Mouse (Mus musculus): ENCODE measurements around the gene Rapgef1. TPM values are rescaled to one million over a fixed set of nuclear protein-coding genes. Genes with fewer than 3 reads are reported as not detected.
"Not testable (repeated sequence)": the region's sequence is repeated elsewhere in the genome, so short reads cannot be mapped to it uniquely, and the experiment has no call there.

Gene Rapgef1
- polyA plus RNA-seq, 1 experiment from 2014 or later: 17.2 TPM

DNA sequence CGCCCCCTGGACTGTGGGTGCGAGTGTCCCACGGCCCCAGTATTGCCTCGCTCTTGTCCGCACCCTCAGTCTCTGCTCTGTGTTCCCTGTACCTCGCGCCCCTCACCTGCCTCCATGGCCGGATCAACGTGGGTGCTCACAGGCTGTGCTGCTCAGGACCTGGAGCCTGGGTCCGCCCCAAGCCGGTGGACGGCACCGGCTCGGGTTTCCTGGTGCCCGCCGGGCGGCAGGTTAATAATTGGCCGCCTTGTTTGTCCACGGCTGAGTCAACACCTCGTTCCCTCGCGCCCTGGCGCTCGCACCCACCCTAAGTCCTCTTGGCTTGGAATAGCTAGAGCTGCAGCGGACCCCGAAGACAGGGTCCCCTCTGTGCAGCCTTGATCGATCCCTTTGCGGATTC is 132.0 kb downstream of the Rapgef1 start, which contains the start of gene Gm13420:
TSS of gene Gm13420 (minus strand) at position 189 of the 400 bp plus-strand sequence.
- H3K36me3 ChIP-seq (replicated peaks): no peaks in the 10 kb centered on the region
- 0 out of 2 replicates have a peak, but pooled peaks cover 4% of the 10 kb centered on the region for H3K9me3 ChIP-seq
- peaks cover 76% of the 10 kb centered on the region for H3K27me3 ChIP-seq (ENCODE audit: poor library complexity, severe bottlenecking)
- no peak within 1 kb of the TSS for H3K27ac ChIP-seq
- no peak for DNase-seq (ENCODE audit: extremely low spot score, low spot score)
- H3K4me3 ChIP-seq: peak within 1 kb of the TSS; percentile 37
- 5% methylated on average over 28 of the region's 28 CpGs for WGBS
- H3K4me1 ChIP-seq: peaks cover 22% of the 10 kb centered on the region

DNA sequence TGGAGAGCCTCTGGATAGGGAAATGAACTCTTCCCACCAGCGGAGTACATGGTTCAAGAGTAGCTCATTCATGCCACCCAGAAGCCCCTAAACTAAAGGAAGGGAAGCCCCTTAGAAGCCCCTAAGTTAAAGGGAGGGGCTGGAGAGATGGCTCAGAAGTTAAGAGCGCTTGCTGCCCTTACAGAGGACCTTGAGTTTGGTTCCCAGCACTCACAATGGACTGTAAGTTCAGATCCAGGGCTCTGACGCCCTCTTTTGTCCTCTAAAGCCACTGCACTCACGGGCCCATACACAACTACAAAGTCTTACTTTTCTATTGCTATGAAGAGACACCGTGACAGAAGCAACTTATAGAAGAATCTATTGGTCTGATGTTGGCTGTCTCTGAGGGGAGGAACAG is 132.9 kb downstream of the Rapgef1 start:
- H3K27me3 ChIP-seq (ENCODE audit: poor library complexity, severe bottlenecking): peaks cover 67% of the 10 kb centered on the region

DNA sequence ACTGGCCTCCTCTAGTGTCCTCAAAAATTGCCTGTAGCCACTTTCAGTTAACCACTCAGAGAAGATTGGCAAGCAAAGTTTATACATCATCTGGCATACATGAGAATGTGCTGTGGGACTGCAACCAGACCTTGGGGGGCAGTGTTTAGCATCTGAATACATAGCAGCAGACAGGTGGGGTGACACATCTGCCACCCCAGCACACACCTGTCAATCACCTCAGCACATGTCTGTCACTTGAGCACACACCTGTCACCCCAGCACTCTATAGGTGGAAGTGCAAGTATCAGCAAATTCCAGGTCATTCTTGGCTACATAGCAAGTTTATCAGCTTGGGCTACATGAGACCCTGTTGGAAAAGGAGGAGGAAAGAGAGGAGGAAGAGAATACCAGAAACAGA is 136.2 kb downstream of the Rapgef1 start:
- no peak for DNase-seq (ENCODE audit: extremely low spot score, low spot score)
- no peaks in the 10 kb centered on the region for H3K36me3 ChIP-seq (replicated peaks)
- H3K4me3 ChIP-seq: no peak overlapping the region
- 0 out of 2 replicates have a peak, but pooled peaks cover 4% of the 10 kb centered on the region for H3K9me3 ChIP-seq
- no peak overlapping the region for H3K27ac ChIP-seq
- H3K27me3 ChIP-seq (ENCODE audit: poor library complexity, severe bottlenecking): peaks cover 34% of the 10 kb centered on the region
- H3K4me1 ChIP-seq: peaks cover 12% of the 10 kb centered on the region

More for the DNA sequence above, 132.9 kb downstream of the Rapgef1 start:
- DNase-seq (ENCODE audit: extremely low spot score, low spot score): no peak
- no peak overlapping the region for H3K27ac ChIP-seq
- no peak overlapping the region for H3K4me3 ChIP-seq
- no peaks in the 10 kb centered on the region for H3K36me3 ChIP-seq (replicated peaks)
- H3K4me1 ChIP-seq: peaks cover 17% of the 10 kb centered on the region
- WGBS: 91% methylated on average over 5 of the region's 5 CpGs
- H3K9me3 ChIP-seq: 0 out of 2 replicates have a peak, but pooled peaks cover 4% of the 10 kb centered on the region

DNA sequence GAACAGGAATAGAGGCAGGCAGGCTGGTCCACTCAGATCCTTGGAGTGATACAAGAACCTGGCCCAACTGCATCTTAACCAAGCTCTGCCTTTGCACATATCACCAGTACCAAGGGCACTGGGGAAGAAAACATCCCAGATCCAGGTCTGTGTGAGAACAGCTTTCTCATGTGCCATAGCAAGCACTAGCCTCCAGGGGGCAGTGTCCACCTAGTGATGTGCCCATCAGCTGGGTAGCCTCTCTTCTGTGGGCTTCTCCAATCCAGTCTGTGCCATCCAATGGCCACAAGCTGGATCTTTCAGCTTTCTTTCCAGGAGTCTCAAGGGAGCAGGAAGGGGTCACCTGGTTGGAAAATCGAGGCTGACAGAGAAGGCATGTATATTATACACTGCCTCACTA is 145.3 kb downstream of the Rapgef1 start:
- 2% methylated on average over 1 of the region's 1 CpGs for WGBS
- no peak overlapping the region for H3K27ac ChIP-seq
- no peaks in the 10 kb centered on the region for H3K4me1 ChIP-seq

DNA sequence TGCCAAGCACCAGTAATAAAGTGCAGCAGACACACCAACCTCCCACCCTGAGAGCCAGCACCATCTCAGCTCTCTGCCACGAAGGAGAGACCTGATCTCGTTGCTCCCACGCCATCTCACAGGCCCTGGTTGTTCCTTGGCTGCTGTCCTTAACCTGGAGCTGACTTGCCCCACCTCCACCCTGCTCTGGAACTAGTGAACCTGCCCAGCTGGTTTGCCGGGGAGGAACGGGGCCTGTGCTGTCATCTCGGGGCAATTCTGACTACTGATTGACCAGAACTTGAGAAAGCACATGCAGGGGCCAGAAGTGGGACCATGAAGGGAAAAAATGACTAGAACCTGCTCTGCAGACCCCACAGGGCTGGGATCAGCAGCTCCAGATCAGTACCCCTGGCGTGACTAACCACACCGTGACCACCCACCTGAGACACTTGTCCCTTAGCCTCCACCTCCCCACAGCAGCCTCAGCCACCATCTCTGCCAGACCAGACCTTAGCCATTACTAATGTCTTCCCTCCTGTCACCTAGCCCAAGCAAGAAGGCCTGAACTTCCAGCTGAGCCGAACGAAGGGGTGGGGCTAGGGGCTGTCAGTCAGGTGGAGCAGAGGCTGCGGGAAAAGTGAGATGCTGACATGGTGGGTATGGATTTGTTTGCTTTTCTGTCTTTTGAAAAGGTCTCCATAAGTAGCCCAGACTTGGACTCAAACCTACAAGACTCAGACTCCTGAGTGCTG is 148.6 kb downstream of the Rapgef1 start:
- DNase-seq (ENCODE audit: extremely low spot score, low spot score): no peak
- Histone ChIP-seq H3K4me1 (no peaks in the 10 kb centered on the region), H3K27ac (no peak overlapping the region), H3K9me3 (no peaks in the 10 kb centered on the region), H3K27me3 (ENCODE audit: poor library complexity, severe bottlenecking) (peaks cover 10% of the 10 kb centered on the region; the same call in 1 of the 2 replicates), H3K36me3 (replicated peaks) (peaks cover 5% of the 10 kb centered on the region), H3K4me3 (no peak overlapping the region)
- 69% methylated on average over 11 of the region's 11 CpGs for WGBS

More for the DNA sequence above, 145.3 kb downstream of the Rapgef1 start:
- DNase-seq (ENCODE audit: extremely low spot score, low spot score): peak; percentile 71
- no peaks in the 10 kb centered on the region for H3K9me3 ChIP-seq
- peaks cover 20% of the 10 kb centered on the region for H3K27me3 ChIP-seq (ENCODE audit: poor library complexity, severe bottlenecking)
- no peaks in the 10 kb centered on the region for H3K36me3 ChIP-seq (replicated peaks)
- no peak overlapping the region for H3K4me3 ChIP-seq

DNA sequence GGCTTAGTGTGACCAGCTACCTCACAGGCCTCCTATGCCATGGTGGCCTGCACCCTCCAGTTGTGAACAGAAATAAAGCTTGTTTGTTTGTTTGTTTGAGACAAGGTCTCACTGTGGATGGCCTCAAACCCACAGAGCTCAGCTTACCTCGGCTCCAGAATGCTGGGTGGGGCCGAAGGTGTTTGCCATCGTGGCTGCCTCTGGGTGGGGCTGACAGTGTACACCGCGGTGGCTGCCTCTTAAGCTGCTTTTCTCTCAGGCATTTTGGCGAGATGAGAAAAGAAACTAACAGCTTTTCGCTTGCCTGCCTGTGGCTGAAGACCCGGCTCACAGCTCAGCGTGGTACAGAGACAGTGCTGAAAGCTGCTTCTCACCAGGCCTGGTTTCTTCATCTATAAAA is 149.4 kb downstream of the Rapgef1 start:
- Histone ChIP-seq H3K4me1 (no peaks in the 10 kb centered on the region), H3K27me3 (ENCODE audit: poor library complexity, severe bottlenecking) (0 out of 2 replicates have a peak, but pooled peaks cover 7% of the 10 kb centered on the region), H3K36me3 (replicated peaks) (peaks cover 13% of the 10 kb centered on the region), H3K9me3 (no peaks in the 10 kb centered on the region), H3K27ac (no peak overlapping the region), H3K4me3 (no peak overlapping the region)
- 70% methylated on average over 9 of the region's 9 CpGs for WGBS
- DNase-seq (ENCODE audit: extremely low spot score, low spot score): no peak

DNA sequence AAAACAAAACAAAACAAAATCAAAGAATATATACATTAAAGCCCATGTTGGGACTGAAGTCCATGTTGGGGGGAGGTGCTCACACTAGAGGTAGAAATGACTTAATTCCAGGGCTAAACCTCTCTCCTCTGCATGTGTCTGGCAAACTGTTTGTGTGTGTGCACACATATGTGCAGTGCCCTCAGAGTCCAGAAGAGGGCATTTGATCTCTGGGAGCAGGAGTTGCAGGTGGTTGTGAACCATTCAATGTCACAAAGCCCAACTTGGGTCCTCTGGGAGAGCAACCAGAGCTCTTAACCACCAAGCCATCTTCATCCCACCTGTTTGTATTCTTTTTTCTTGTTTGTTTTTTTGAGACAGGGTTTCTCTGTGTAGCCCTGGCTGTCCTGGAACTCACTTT is 150.6 kb downstream of the Rapgef1 start:
- Histone ChIP-seq H3K27ac (no peak overlapping the region), H3K4me3 (no peak overlapping the region), H3K27me3 (ENCODE audit: poor library complexity, severe bottlenecking) (0 out of 2 replicates have a peak, but pooled peaks cover 4% of the 10 kb centered on the region), H3K9me3 (no peaks in the 10 kb centered on the region), H3K4me1 (no peaks in the 10 kb centered on the region), H3K36me3 (replicated peaks) (peaks cover 21% of the 10 kb centered on the region)
- DNase-seq (ENCODE audit: extremely low spot score, low spot score): no peak

DNA sequence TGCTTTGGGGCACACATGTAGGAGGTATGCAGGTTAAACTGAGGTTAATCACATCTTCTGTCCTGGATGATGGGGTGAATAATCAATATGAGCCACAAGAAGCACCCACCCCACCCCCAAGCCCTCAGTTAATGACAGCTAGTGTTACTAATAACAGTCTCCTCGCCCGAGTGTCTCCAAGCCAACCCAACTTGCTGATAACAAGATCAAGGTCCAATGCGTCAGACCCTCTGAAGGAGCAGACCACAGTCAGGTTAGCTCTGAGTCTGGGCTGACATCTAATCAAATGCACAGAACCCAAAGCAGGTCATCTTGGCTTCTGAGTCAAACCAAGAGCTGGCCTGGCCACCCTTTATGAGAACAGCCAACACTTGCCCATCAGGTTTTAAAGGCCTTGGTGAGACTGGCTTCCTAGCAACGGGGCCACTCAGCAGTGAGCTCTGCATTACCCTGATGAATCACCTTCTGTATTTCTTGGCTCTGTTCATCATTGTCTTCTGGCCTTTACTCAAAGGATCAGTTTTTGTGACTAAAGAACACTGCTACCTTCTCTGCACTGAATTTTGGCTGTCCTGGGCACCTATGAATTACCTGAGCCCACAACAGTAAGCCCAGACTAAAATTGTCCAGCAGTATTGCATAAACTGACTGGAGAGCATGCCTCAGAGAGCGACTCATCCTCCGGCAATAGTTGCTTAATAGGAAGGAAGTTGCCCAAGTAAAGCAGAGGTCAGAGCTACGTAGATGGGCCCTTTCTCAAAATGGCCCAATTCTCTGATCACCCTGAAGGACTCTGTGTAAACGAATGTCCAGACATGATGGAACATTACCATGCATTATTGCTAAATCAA is 152.3 kb downstream of the Rapgef1 start:
- Histone ChIP-seq H3K27me3 (ENCODE audit: poor library complexity, severe bottlenecking) (no peaks in the 10 kb centered on the region), H3K9me3 (no peaks in the 10 kb centered on the region), H3K36me3 (replicated peaks) (peaks cover 35% of the 10 kb centered on the region), H3K27ac (no peak overlapping the region), H3K4me3 (no peak overlapping the region), H3K4me1 (no peaks in the 10 kb centered on the region)
- no peak for DNase-seq (ENCODE audit: extremely low spot score, low spot score)
- 86% methylated on average over 8 of the region's 8 CpGs for WGBS

DNA sequence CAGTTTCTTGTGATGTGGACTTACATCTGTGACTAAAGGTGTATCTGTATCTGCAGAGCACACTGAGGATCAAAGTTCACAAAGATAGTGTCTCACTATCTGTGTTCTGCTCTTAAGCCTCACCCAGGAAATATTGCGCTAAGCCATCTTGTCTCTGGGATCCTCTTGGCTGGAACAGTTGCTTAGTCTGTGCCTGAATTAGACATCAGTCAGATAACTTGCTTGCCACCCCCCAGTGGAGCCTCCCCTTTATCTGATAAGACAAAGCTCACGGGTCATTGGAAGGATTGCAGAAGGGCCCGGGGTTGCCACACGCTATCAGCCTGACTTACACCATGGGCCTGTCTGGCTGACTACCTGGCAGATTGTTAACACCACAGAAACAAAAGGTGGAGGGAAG is 153.8 kb downstream of the Rapgef1 start:
- peaks cover 49% of the 10 kb centered on the region for H3K36me3 ChIP-seq (replicated peaks)
- H3K27me3 ChIP-seq (ENCODE audit: poor library complexity, severe bottlenecking): no peaks in the 10 kb centered on the region
- H3K4me3 ChIP-seq: no peak overlapping the region
- H3K9me3 ChIP-seq: no peaks in the 10 kb centered on the region
- WGBS: 96% methylated on average over 4 of the region's 4 CpGs
- no peak for DNase-seq (ENCODE audit: extremely low spot score, low spot score)
- H3K4me1 ChIP-seq: no peaks in the 10 kb centered on the region
- no peak overlapping the region for H3K27ac ChIP-seq

DNA sequence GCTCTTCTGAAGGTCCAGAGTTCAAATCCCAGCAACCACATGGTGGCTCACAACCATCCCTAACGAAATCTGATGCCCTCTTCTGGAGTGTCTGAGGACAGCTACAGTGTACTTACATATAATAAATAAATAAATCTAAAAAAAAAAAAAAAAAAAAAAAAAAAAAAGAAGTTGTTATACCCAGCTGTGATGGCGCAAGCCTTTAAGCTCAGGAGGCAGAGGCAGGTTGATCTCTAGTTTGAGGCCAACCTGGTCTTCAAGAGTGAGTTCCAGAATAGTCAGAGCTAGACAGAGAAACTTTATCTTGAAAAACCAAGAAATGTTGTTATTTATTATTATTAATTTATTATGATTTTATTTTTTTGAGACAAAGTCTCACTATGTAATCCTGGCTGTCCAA is 161.7 kb downstream of the Rapgef1 start:
- WGBS: 96% methylated on average over 2 of the region's 2 CpGs
- peaks cover 99% of the 10 kb centered on the region for H3K36me3 ChIP-seq (replicated peaks)
- not testable (repeated sequence) for DNase-seq (ENCODE audit: extremely low spot score, low spot score); H3K27ac ChIP-seq; H3K27me3 ChIP-seq (ENCODE audit: poor library complexity, severe bottlenecking); H3K4me3 ChIP-seq; H3K4me1 ChIP-seq
- peaks cover 12% of the 10 kb centered on the region for H3K9me3 ChIP-seq

DNA sequence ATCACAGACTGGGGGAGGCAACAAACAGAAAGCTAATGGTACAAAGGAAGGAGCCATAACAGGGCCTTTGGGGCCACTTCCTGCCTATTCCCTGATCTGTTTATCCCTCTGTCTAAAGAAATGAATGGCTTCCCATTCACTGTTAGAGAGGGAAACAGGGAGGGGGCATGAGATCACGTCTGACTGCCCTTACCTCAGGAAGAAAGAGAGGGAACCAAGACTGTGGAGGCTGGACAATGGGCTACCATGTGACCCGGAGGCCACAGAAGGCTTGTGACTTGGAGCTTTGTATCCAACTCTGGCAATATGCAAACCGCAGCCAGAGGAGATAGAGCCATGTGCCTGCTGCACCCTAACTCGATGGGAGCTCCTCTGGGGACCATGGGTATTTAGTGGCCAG is 164.8 kb downstream of the Rapgef1 start:
- Histone ChIP-seq H3K27ac (no peak overlapping the region), H3K9me3 (peaks cover 12% of the 10 kb centered on the region), H3K27me3 (ENCODE audit: poor library complexity, severe bottlenecking) (no peaks in the 10 kb centered on the region), H3K4me3 (no peak overlapping the region), H3K4me1 (peaks cover 20% of the 10 kb centered on the region), H3K36me3 (replicated peaks) (peaks cover 72% of the 10 kb centered on the region)
- 75% methylated on average over 4 of the region's 4 CpGs for WGBS
- DNase-seq (ENCODE audit: extremely low spot score, low spot score): no peak

DNA sequence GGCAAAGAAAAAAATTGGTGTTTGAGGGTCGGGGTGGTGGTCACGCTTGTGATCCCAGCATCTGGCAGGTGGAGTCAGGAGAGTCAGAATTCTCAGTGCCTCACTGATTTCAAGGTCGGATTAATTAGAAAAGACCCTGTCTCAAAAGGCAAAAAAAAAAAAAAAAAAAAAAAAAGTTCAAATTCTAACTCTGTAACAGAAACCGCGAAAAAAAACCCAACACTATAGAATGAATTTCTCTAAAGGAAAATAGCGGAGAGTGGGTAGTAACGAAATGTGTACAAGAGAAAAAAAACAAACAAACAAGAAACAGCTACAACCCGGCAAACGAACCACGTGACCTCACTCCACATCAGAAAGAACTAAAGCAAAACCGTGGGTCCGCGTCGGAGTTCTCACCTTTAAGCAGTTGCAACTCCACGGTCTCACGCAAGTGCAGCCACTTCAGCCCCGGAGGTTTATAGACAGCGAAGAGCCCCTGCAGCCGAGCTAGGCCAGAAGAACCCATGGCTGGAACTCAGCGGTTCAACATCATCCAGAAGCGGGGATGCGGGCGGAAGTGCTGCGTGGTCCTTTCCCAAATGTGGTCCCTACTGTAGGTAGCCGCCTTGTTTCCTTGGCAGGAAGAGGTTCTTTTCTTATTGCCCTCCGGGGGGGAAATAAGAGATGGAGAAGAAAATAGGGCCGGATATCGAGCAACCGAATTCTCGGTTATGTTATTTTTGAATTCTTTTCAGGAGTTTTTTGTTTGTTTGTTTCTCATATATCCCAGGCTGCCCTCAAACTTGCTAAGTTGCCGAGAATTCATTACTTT is 167.8 kb downstream of the Rapgef1 start, which contains the start of gene Coq4:
TSS of gene Coq4 (plus strand) at position 390 of the 814 bp plus-strand sequence.
- 2% methylated on average over 31 of the region's 31 CpGs for WGBS
- H3K27ac ChIP-seq: peak within 1 kb of the TSS; percentile 88

More for the DNA sequence above, 167.8 kb downstream of the Rapgef1 start, which contains the start of gene Coq4:
- Histone ChIP-seq H3K9me3 (peaks cover 1% of the 10 kb centered on the region; the same call in 1 of the 2 replicates), H3K4me1 (peaks cover 20% of the 10 kb centered on the region), H3K27me3 (ENCODE audit: poor library complexity, severe bottlenecking) (no peaks in the 10 kb centered on the region), H3K36me3 (replicated peaks) (peaks cover 69% of the 10 kb centered on the region), H3K4me3 (peak within 1 kb of the TSS; percentile 88)
- peak; percentile 88 for DNase-seq (ENCODE audit: extremely low spot score, low spot score)
